Mouse (Mus musculus): ENCODE results near the gene Snx29. TPM values are rescaled to one million over a fixed set of nuclear protein-coding genes. Genes with fewer than 3 reads are reported as not detected.

Gene Snx29
- total RNA-seq, 4 experiments from 2014 or later: 17.2 to 35.2 (median 21.6) TPM

DNA sequence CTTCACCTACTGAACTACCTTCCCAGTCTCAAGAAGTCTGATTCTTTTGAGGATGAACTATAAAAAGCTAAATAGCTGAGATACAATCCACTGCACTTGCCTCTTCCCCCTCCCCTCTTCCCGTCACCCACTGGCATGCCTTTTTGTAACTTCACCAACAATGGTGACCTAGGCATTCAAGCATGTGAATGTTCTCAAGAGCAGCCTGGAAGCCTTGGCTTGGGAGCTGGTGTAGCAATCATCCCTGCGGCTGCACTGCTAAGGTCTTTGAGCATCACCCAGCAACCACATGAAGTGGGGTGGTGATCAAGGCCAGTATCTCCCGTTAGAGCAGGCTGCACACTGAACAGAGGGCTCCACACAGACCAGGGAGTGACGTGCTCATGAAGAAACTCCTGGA, 471.9 kb downstream of the Snx29 start:
- DNase-seq: no peak

DNA sequence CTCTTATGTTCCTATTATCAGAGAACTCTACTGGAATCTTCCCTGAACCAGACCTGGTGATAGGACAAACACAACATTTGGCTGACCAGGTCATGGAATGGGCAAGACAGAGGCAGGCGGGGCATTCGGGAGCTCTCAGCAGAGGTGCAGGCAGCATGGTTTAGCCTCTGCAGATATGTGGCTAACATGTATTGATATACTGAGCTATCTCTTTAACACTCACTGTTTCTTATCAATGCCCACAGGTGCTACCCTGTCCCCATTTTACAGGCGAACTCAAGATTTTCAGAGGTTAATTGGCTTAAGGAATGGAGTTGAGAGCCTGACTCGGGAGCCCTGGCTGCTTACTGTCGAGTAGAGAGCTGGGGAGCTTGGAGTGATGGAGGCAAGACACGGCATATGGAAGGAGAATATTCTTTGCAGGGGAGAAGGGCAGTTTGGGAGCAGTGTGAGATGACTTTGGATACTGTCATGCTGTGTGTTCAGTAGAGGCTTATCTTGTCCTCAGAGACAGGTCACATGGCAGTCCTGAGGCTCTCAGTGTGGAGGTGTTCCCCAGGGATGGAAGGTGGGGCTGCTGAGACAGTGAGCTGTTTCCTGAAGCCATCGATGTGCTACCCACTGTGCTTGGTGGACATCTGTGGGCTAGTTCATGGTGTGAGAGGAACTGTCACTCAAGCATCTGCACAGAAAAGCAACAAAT, 473.2 kb downstream of the Snx29 start:
- DNase-seq: no peak

DNA sequence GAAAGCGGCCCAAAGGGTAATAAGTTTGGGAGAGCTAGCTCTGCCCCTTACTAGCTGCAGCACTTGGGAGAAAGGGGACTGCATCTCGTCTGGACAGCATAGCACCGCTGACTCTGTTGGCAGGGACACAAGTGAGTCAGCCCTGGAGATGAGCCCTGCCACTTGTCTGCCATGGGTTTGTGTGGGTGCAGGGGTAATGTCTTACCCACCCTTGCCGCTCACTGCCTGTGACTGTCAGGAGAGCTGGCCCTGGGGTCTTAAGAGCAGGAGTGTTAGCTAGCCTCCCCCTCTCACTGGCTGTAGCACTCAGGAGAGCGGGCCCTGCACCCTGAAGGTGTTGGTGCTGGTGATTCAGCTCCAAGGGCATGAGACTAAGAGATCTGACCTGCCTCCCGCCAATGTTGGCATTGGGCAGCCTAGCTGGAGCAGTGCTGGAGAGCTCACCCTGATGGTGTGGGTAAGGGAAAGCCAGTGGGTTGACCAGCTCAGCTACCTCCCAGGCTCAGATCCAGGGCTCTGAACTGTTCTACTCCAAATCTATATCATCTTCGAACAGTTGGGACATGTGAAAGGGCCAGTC, 479.3 kb downstream of the Snx29 start:
- peak; percentile 52 for DNase-seq

Other genes starting within 250 kb of the Snx29 start
- gene Txndc11, start 188.3 kb upstream of the Snx29 start, total RNA-seq (2022): 10 to 100 TPM; 41.3 to 57.6 (median 46.8) TPM
- gene Zc3h7a, start 146.5 kb upstream of the Snx29 start, total RNA-seq (2022): 100 to 1,000 TPM in 2 of 4 experiments, 10 to 100 TPM in 2; 62.7 to 123 (median 96.4) TPM
- gene Rsl1d1, start 119.6 kb upstream of the Snx29 start, total RNA-seq (2022): 10 to 100 TPM; 70.7 to 71.9 (median 71.3) TPM
- 100 to 1,000 TPM; 106 to 147 (median 121) TPM for gene Gspt1, start 68.6 kb upstream of the Snx29 start, total RNA-seq (2022)
- gene Tnfrsf17, start 9.1 kb upstream of the Snx29 start, total RNA-seq (2022): under 1 TPM in 1 of 4 experiments, not detected in 3; 0.89 TPM